Mouse (Mus musculus): ENCODE results near the gene Ppfibp1.

The Ppfibp1 gene

GRCm38 (mm10) chr6:146995391-146995790 lies 107.1 kb downstream of the Ppfibp1 start:
- DNase-seq (ENCODE audit: low spot score in 2 of 2) = no peak

GRCm38 (mm10) chr6:146995878-146996277 lies 107.6 kb downstream of the Ppfibp1 start:
- DNase-seq (ENCODE audit: low spot score in 2 of 2) = no peak

- DNase-seq (ENCODE audit: low spot score in 2 of 2) = no peak
Measured at GRCm38 (mm10) chr6:146997006-146997405, 108.7 kb downstream of the Ppfibp1 start.

DNA sequence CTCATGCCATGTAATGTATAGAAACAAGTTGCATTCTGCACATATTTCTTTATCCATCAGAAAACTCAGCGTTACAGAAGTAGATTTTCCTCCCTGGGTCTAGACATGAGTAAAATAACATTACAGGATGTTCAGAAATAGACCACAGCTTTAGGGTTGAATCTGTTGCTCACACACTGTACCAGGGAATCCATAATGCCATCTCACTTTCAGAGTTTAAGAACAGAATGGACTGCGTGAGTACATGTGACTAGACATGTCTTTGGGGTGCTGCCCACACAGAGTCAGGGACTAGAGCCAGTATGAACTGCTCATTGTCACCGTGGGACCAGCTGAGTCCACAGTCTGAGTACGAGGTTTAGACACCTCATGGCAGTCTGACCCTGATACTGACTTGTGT lies 110.4 kb downstream of the Ppfibp1 start:
- no peak for DNase-seq (ENCODE audit: low spot score in 2 of 2)

DNA sequence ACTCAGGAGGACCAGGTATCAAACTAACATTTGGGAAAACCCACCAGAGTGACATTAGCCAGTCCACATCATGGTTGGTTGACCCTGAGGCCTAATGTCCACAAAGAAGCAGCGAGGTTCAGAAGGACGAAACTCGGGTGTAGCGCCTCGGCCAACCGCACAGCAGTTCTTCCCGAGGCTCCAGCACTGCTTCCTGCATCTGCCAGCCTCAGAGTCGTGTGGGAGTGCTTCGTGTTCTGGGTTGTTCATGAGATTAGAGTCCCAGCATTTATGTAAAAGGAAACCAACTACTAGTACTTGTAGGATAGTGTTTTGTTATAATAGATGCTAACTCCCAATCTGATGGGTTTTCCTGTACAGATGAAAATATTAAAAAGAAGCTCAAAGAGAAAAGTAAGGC lies 111.0 kb downstream of the Ppfibp1 start:
- DNase-seq (ENCODE audit: low spot score in 2 of 2) = no peak

- no peak for DNase-seq (ENCODE audit: low spot score in 2 of 2)
Measured at GRCm38 (mm10) chr6:146999755-147000154, 111.5 kb downstream of the Ppfibp1 start.

DNA sequence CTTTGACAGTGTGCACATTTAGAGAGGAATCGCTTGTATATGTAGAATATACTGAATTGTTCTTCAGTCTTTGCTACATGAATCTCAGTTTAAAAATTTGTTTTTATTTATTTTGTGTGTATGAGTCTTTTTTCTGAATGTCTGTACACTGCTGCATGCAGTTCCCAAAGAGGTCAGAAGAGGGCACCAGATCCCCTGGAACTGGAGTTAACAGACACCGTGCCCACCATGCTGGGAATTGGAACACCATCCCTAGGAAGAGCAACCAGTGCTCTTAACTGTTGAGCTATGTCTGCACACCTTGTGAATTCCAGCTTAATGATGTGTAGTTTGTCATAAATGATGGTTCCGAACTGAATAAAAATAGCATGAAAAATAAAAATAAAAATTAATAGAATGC lies 119.9 kb downstream of the Ppfibp1 start:
- DNase-seq (ENCODE audit: low spot score in 2 of 2) = peak in 1 of 2 experiments; percentile 38

DNA sequence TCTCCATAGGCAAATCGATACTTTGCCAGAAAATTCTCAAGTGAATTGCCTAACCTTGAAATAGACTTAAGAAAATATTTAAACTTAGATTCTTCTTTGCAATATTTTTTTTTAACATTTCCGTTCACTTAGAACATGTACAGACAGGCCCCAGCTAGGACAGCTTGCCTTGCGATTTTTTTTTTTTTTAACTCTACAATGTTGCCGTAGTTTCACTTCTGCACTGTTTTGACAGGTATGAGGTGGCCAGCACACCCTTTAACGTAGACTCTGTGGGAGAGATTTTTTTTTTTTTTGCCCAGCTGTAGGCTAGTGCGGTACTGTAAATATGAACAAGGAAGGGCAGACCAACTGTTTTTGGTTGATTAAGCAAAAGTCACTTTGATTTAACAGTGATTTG lies 122.1 kb downstream of the Ppfibp1 start:
- no peak for DNase-seq (ENCODE audit: low spot score in 2 of 2)

DNA sequence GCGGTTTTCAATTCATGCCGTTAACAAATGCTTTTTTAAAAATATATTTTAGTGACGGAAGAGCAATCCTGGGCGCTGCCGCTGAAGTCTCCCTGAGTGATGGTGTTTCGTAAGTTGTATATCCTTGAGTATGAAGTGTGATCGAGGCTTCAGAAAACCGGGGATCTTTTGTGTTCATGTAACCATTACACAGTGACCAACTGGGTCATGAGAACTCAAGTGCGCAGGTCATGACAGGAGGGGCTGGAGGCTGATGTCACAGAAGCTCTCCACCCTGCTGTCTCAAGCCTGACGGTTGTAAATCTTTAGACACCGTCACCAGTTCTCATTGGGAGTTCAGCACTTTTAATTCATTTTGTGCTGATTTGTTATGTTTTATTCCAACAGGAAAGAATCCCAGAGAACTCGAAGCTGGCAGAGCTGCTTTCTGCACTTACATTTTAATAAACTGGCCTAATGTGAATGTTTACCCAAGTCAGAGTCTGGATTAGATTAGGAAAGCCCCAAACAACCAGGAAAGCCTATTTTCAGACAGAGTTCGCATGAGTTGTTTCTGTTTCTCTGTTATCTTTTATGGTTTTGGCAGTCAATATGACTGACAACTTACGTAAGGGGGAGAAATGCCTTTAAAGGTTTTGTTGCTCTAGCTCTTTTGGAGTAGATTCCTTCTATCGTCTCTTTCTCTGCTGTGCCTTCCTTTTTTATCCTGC lies 122.7 kb downstream of the Ppfibp1 start:
- no peak for DNase-seq (ENCODE audit: low spot score in 2 of 2)

- DNase-seq (ENCODE audit: low spot score in 2 of 2) = no peak
Measured at GRCm38 (mm10) chr6:147011555-147011954, 123.3 kb downstream of the Ppfibp1 start.

- no peak for DNase-seq (ENCODE audit: low spot score in 2 of 2)
Measured at GRCm38 (mm10) chr6:147011977-147012376, 123.7 kb downstream of the Ppfibp1 start.

DNA sequence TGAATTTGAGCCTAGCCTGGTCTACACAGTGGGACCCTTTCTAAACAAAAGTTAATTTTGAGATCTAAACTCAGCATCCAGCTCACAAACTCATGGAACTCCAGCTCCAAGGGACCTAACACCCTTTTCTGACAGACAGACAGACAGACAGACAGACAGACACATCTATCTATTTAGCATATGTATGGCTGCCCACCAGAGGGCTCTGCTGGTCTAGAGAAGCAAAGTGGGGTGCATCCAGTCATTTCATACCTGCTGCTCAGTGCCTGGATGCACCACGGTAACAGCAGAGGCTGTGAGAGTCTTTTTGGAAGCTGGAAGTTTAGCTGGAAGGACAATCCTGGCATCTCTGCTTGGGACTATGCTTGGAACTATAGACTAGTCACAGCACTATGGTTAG lies 125.3 kb downstream of the Ppfibp1 start:
- no peak for DNase-seq (ENCODE audit: low spot score in 2 of 2)

- no peak for DNase-seq (ENCODE audit: low spot score in 2 of 2)
Measured at GRCm38 (mm10) chr6:147017906-147018305, 129.6 kb downstream of the Ppfibp1 start.

DNA sequence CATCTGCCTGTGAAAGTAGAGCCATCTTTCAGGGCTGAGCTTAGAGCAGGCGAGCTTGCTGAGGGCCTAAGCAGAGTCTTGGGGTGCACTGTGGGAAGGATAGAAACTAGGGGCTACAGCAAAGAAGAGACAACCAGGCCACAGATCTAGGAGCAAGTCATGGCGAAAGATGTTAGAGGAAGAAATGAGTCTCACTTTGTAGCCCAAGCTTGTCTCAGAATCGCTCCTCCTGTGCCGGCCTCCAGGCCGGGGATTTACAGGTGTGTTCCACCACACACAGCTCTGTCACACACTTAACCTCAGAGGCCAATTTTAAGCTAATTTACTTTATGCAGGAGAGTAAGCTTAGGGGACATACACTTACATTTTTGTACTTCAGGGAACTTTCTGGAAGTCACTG lies 130.1 kb downstream of the Ppfibp1 start:
- DNase-seq (ENCODE audit: low spot score in 2 of 2) = no peak

GRCm38 (mm10) chr6:147021181-147021580 lies 132.9 kb downstream of the Ppfibp1 start:
- no peak for DNase-seq (ENCODE audit: low spot score in 2 of 2)

DNA sequence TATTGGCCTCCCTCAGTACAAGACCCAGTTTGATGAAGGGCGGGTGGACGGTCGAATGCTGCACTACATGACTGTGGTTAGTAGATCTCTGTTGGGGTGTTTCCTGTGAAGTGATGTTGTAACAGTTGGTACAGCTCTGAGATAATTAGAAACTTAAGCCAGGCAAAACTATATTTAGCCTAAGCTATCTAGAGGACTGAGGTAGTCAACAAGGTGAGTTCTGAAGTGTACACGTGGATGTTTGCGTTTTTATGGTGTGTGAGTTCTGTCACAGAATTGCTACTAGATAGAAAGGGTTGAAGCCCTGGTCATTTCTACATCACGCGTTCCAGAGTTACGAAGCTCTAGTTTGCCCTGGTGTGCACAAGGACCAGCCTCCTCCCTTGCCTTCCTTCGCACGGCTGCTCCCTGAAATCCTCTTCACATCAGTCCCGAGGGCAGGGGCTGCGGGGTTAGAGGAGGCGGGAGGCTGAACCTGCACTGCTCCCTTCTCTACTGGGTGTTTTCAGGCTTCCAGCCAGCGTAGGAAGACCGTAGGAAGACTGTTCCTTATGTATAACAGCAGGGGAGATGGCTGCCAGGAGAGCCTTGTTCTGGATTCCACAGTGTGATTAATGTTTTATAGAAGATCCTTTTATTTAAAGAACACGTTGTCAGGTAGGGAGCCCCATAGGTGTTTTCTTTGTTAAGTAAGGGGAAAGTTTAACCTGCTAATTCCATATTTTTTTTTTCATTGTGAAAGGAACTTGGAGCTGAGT lies 134.3 kb downstream of the Ppfibp1 start:
- no peak for DNase-seq (ENCODE audit: low spot score in 2 of 2)

GRCm38 (mm10) chr6:147023133-147023395 lies 134.8 kb downstream of the Ppfibp1 start:
- no peak for DNase-seq (ENCODE audit: low spot score in 2 of 2)

DNA sequence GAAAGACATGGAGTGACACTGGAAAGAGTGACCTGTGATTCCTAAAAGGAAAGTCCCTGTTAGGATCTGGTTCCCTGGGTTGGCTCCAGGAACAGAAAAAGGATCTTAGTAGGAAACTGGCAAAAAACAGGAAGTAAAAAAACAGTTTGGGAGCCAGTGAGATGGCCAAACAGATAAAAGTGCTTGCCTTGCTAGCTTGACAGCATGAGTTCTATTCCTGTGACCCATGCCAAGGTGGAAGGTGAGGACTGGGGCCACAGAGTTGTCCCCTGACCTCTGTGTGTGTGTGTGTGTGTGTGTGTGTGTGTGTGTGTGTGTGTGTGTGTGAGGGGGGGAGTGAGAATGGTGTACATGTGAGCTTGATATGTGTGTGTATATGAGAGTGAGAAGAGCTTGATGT lies 135.3 kb downstream of the Ppfibp1 start:
- DNase-seq (ENCODE audit: low spot score in 2 of 2) = no peak

DNA sequence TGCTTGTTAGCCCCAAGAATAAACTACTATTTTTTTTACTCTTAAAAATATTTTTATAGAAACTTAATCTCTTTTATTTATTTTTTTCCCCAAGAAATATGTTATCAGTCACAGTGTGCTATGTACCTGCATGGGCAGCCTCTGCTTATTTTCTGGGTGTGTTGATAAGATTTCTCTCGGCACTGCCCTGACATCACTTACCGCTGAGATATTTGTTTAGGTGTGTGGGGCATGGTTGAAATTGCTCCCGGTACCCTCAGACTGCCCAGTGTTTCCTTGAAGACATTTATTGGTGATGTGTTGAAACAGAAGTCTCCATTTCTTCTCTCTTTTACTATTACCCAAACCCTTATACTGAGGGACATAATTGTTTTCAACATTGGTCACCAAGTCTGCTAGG lies 136.5 kb downstream of the Ppfibp1 start:
- no peak for DNase-seq (ENCODE audit: low spot score in 2 of 2)

GRCm38 (mm10) chr6:147028396-147028795 lies 140.1 kb downstream of the Ppfibp1 start:
- no peak for DNase-seq (ENCODE audit: low spot score in 2 of 2)

DNA sequence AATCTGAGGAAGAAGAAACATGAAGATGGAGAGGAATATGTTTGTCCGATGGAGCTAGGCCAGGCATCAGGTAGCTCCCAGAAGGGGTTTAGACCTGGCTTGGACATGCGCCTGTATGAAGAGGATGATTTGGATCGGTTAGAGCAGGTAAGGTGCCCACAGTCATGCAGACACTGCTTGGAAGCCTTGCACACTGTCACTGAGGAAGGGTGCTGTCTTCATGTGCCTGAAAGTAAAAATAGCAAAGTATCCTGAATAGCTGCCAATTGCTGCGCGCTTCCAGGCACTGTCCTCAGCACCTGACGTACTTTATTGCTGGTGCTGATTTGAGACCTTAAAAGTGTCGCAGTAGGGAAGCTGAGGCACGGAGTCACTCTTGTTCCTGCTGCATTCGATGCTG lies 141.3 kb downstream of the Ppfibp1 start:
- no peak for DNase-seq (ENCODE audit: low spot score in 2 of 2)

GRCm38 (mm10) chr6:147030096-147030885 lies 142.0 kb downstream of the Ppfibp1 start:
- no peak for DNase-seq (ENCODE audit: low spot score in 2 of 2)
